Mouse (Mus musculus) lung, embryonic 16.5 days (tissue): Measurements from ENCODE around the gene Cyp4f39. TPM values are rescaled to one million over a fixed set of nuclear protein-coding genes. Genes with fewer than 3 reads are reported as not detected.
"Not testable (repeated sequence)": the region's sequence is repeated elsewhere in the genome, so short reads cannot be mapped to it uniquely, and the experiment has no call there.

Experiments
- ATAC-seq: fragments of 200-750 bp; cut with Nextera tagmentation; 2 replicates; pipeline ENCODE4 v1.8.0; 2017; ENCODE audit warnings: low read depth, mild to moderate bottlenecking, moderate library complexity
- H3K27ac ChIP-seq: fragments of 300-500 bp; sonication (generic); 2 replicates; pipeline ENCODE4 v1.5.1; 2014; ENCODE audit warnings: mild to moderate bottlenecking, control low read depth, low read length
- H3K27me3 ChIP-seq: fragments of 300-500 bp; sonication (generic); 2 replicates; pipeline ENCODE4 v1.6.1; 2014; ENCODE audit warnings: low read depth, low read length, mixed read lengths; ENCODE audit not compliant: control insufficient read depth, insufficient read depth
- H3K36me3 ChIP-seq: fragments of 300-500 bp; sonication (generic); 2 replicates; pipeline ENCODE4 v1.6.1; 2014; ENCODE audit warnings: low read length; ENCODE audit not compliant: control insufficient read depth, insufficient read depth
- H3K4me1 ChIP-seq: fragments of 300-500 bp; sonication (generic); replicated peaks from 2 replicates; pipeline ENCODE4 v1.6.1; 2014; ENCODE audit warnings: low read length, mixed read lengths; ENCODE audit not compliant: control insufficient read depth, insufficient read depth
- H3K4me2 ChIP-seq: fragments of 300-500 bp; sonication (generic); 2 replicates; pipeline ENCODE4 v1.6.1; 2014; ENCODE audit warnings: low read depth, low read length, control low read depth
- H3K4me3 ChIP-seq: fragments of 300-500 bp; sonication (generic); 2 replicates; pipeline ENCODE4 v1.5.1; 2014; ENCODE audit warnings: mild to moderate bottlenecking, low read length, control low read depth
- H3K9ac ChIP-seq: fragments of 300-500 bp; sonication (generic); 2 replicates; pipeline ENCODE4 v1.6.1; 2014; ENCODE audit warnings: low read length, control low read depth
- H3K9me3 ChIP-seq: fragments of 300-500 bp; sonication (generic); 2 replicates; pipeline ENCODE4 v1.6.1; 2016; ENCODE audit warnings: low read length; ENCODE audit not compliant: control insufficient read depth
- WGBS: fragments of 180-500 bp; shearing (Covaris S2); extraction: QIAGEN DNeasy Blood & Tissue Kit; methylation state at CpG from one replicate; pipeline ENCODE4 v1.1.7; 2014; 5-methylcytosine and 5-hydroxymethylcytosine counted together
- polyA plus RNA-seq: library from polyadenylated mRNA; unstranded; fragments of >200 nt; fragmentation: Nextera tagmentation; extraction: Ambion mirVana; gene quantifications from 2 replicates; pipeline ENCODE4 v1.2.1, GENCODE M21; 2015

The Cyp4f39 gene
- polyA plus RNA-seq, 1 experiment from 2014 or later, result 0.69 TPM

DNA sequence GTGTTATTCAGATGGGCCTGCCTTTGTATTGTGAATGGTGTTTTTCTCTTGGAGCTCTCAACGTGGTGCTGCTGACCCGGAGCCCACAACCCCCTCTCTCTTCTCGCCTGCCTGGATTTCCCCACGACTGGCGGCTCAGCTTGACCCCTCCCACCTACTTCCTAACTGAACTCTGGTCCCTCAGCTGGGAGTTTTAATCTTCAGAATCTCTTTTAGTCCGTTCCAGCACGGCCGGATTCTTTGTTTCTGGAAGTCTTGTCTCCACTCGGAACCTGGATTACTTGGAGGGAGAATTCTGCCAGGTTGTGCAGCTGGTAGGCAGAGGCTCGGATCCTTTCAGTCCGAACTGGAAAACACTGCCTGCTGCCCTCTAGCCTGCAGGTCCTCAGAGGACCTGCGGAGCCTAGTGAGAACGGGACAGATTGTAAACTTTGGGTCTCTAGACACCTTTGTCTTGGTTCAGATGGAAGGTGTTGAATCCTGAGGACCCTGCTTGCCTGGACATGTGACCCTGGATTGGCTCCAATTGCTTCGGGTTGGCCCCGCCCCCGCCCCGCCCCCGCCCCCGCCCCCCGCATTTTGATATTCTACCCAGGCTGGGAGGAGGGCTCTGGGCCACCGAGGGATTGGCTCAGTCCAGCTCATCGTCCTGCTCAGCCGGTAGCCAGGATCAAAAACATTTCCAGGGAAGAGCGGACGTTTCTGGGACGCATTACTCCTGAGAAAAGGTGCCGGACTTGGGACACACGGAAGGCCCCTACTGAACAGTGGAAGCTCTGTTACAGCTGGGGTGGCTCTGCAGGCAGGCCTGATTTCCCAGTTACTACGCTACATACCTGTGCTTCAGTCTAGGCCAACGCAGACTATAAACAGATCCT lies 53.6 kb downstream of the Cyp4f39 start, which contains the start of gene Cyp4f17:
Gene Cyp4f17 (plus strand): TSS at position 200 of the 878 bp plus-strand sequence.
- 2% methylated on average over 30 of the region's 30 CpGs for WGBS

DNA sequence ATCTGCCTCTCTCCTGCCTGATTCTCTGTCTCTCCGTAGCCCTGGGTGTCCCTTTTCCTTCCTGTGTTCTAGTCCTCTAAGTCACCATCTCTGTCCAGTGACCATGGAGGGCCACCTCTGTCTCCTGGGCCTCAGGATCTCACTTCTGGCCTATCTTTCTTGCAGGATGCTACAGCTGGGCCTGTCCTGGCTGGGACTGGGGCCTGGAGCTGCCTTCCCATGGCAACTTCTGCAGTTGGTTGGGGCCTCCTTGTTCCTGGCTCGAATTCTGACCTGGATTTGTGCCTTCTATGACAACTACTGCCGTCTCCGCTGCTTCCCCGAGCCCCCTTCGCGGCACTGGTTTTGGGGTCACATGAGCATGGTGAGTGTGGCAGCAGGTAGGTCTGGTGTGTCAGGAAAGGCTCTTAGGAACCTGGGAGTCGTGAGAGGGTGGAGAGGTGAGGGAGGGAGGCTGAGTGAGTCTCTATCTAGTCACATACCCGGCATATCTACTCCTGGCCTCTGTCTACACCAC lies 54.3 kb downstream of the Cyp4f39 start:
- 31% methylated on average over 9 of the region's 9 CpGs for WGBS

More for the DNA sequence above, 53.6 kb downstream of the Cyp4f39 start, which contains the start of gene Cyp4f17:
- no peaks in the 10 kb centered on the region for H3K9me3 ChIP-seq
- peaks cover 7% of the 10 kb centered on the region for H3K4me1 ChIP-seq
- H3K4me2 ChIP-seq, result peak within 1 kb of the TSS; percentile 74
- H3K27me3 ChIP-seq, result no peaks in the 10 kb centered on the region
- H3K27ac ChIP-seq, result peak within 1 kb of the TSS; percentile 44
- peak within 1 kb of the TSS; percentile 63 for H3K4me3 ChIP-seq
- no peaks in the 10 kb centered on the region for H3K36me3 ChIP-seq
- ATAC-seq, result peak; percentile 95
- peak within 1 kb of the TSS; percentile 65 for H3K9ac ChIP-seq

DNA sequence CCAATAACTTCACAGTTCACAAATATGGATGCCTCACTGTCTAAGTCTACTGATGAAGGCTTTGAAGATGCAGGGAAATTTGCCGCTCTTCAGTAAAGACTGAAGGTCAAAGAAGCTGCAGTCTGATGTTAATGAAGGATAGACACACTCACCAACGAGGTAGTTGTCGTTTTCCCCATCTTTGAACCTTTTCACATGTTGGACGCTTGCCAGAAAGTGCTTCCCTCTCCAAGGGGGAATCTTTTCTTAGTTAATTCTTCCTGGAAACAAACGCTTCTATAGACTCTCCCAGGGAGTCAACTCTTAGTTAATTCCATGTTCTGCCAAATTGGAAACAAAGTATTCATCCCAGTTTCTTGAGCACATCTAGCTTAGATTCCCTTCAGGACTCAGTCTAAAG lies 63.6 kb downstream of the Cyp4f39 start:
- Histone ChIP-seq H3K36me3 (no peaks in the 10 kb centered on the region), H3K4me2 (no peak overlapping the region), H3K27me3 (no peaks in the 10 kb centered on the region), H3K4me3 (no peak overlapping the region), H3K4me1 (no peaks in the 10 kb centered on the region), H3K9me3 (no peaks in the 10 kb centered on the region), H3K27ac (no peak overlapping the region), H3K9ac (no peak overlapping the region)
- 71% methylated on average over 5 of the region's 5 CpGs for WGBS
- no peak for ATAC-seq

More for the DNA sequence above, 54.3 kb downstream of the Cyp4f39 start:
- H3K9ac ChIP-seq, result peak overlapping the region; percentile 65
- ATAC-seq, result peak; percentile 22
- H3K27ac ChIP-seq, result peak overlapping the region; percentile 23; the same call in 1 of the 2 replicates
- peaks cover 7% of the 10 kb centered on the region for H3K4me1 ChIP-seq
- no peaks in the 10 kb centered on the region for H3K27me3 ChIP-seq
- H3K36me3 ChIP-seq, result no peaks in the 10 kb centered on the region
- peak overlapping the region; percentile 74 for H3K4me2 ChIP-seq
- H3K4me3 ChIP-seq, result peak overlapping the region; percentile 63
- H3K9me3 ChIP-seq, result no peaks in the 10 kb centered on the region

DNA sequence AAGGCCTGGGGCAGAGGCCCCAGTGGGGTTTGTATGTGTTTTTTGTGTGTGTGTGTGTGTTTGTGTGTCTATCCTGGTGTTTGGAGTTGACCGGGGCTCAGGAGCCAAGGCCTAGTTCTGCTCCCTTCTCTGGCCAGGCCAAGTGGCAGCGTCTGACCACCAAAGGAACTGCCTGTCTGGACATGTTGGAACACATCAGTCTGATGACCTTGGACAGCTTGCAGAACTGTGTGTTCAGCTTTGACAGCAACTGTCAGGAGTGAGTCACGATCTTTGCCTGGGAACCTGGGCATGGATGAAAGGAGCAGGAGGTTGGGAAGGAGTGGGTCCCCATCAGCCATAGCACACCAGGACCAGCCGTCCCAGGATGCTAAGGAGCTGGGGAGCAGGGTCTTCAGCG lies 69.5 kb downstream of the Cyp4f39 start:
- no peak for ATAC-seq
- H3K27ac ChIP-seq, result no peak overlapping the region
- no peaks in the 10 kb centered on the region for H3K36me3 ChIP-seq
- H3K9me3 ChIP-seq, result no peaks in the 10 kb centered on the region
- H3K27me3 ChIP-seq, result no peaks in the 10 kb centered on the region
- H3K9ac ChIP-seq, result no peak overlapping the region
- H3K4me3 ChIP-seq, result no peak overlapping the region
- WGBS, result 87% methylated on average over 5 of the region's 5 CpGs
- no peak overlapping the region for H3K4me2 ChIP-seq
- no peaks in the 10 kb centered on the region for H3K4me1 ChIP-seq

DNA sequence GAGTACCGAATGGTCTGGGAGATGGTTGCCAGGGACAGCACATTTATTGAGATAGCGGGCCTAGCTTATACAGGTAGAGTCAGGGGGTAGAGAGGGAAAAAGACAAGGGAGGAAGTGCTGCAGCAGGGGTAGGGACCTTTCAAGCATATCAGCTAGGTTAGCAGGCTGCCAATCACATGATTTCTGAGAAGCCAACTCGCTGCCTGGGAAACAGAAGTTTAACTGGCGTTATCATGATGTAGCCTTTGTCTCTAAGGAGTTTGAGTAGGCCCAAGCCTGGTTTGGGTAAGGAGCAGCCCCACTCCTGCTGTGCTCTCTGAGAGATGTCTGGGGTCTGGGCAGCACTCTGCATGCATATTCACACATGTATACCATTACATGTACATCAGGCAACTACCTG lies 69.9 kb downstream of the Cyp4f39 start:
- Histone ChIP-seq H3K4me1 (no peaks in the 10 kb centered on the region), H3K9ac (no peak overlapping the region), H3K4me2 (no peak overlapping the region), H3K27ac (no peak overlapping the region), H3K4me3 (no peak overlapping the region), H3K9me3 (no peaks in the 10 kb centered on the region), H3K36me3 (no peaks in the 10 kb centered on the region), H3K27me3 (no peaks in the 10 kb centered on the region)
- WGBS, result 85% methylated on average over 4 of the region's 4 CpGs
- no peak for ATAC-seq

DNA sequence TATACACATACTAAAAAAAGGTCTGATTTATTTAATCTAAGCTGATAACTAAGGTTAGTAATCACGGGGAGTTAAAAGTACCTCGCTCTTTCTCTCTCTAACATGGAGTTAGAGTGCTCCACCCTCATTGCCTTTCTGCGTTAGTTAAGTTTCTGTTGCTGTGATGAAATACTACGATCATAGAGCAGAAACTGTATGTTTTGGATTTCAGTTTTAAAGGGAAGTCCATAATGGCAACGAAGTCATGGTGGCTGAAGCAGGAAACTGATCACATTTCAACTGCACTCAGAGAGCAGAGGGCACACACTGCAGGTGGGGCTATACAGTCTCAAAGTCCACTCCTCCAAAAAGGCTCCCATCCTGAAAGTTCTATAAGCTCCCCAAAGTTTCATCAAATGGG lies 70.3 kb downstream of the Cyp4f39 start:
- ATAC-seq, result no peak
- Histone ChIP-seq H3K27me3 (no peaks in the 10 kb centered on the region), H3K9ac (no peak overlapping the region), H3K9me3 (no peaks in the 10 kb centered on the region), H3K27ac (no peak overlapping the region), H3K4me3 (no peak overlapping the region), H3K36me3 (no peaks in the 10 kb centered on the region), H3K4me2 (no peak overlapping the region), H3K4me1 (no peaks in the 10 kb centered on the region)
- WGBS, result 84% methylated on average over 5 of the region's 5 CpGs

DNA sequence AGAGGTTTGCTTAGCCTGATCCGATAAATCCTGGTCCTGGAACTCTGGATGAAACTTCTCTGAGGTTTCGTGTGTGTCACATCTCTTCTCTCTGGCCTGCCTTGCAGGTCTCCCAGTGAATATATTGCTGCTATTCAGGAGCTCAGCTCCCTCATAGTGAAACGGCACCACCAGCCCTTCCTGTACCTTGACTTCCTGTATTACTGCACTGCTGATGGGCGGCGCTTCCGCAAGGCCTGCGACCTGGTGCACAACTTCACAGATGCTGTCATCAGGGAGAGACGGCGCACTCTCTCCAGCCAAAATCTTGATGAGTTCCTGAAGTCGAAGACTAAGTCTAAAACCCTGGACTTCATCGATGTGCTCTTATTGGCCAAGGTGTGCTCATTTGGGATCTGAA lies 71.4 kb downstream of the Cyp4f39 start:
- H3K27ac ChIP-seq, result no peak overlapping the region
- H3K4me2 ChIP-seq, result no peak overlapping the region
- no peak overlapping the region for H3K4me3 ChIP-seq
- H3K27me3 ChIP-seq, result no peaks in the 10 kb centered on the region
- no peaks in the 10 kb centered on the region for H3K4me1 ChIP-seq
- no peak for ATAC-seq
- H3K36me3 ChIP-seq, result no peaks in the 10 kb centered on the region
- no peak overlapping the region for H3K9ac ChIP-seq
- WGBS, result 85% methylated on average over 11 of the region's 11 CpGs
- H3K9me3 ChIP-seq, result no peaks in the 10 kb centered on the region

DNA sequence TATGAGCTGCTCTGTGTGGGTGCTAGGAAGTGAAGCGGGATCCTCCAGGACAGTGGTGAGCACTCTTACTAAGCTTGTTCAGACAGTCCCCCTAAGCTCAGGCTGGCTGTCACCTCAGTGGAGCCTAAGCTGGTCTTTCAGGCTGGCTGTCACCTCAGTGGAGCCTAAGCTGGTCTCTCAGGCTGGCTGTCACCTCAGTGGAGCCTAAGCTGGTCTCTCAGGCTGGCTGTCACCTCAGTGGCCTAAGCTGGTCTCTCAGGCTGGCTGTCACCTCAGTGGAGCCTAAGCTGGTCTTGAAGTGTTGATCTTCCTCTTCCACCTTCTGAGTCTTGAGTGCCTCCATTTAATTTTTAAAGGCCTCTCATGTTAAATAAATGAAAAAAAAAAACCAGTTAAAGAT lies 73.8 kb downstream of the Cyp4f39 start:
- not testable (repeated sequence) for H3K4me1 ChIP-seq, ATAC-seq, H3K4me3 ChIP-seq, H3K9ac ChIP-seq, H3K27me3 ChIP-seq, H3K36me3 ChIP-seq, H3K9me3 ChIP-seq, H3K27ac ChIP-seq, H3K4me2 ChIP-seq
- 95% methylated on average over 1 of the region's 1 CpGs for WGBS

DNA sequence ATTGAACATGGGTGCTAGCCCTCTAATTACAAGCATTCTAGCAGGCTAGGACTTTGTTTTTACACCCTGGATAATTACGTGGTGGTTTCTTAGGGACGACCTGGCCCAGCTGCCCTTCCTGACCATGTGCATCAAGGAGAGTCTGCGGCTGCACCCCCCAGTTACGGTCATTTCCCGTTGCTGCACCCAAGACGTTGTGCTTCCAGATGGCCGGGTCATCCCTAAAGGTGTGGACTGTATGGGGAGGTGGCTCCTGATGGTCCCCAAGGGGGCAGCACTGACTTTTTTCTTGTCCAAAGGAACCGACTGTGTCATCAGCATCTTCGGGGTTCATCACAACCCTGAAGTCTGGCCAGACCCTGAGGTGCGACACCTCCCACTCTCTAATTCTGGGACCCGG lies 75.2 kb downstream of the Cyp4f39 start:
- H3K4me2 ChIP-seq, result no peak overlapping the region
- no peak for ATAC-seq
- 84% methylated on average over 11 of the region's 11 CpGs for WGBS

More for the DNA sequence above, 75.2 kb downstream of the Cyp4f39 start:
- no peak overlapping the region for H3K4me3 ChIP-seq
- H3K4me1 ChIP-seq, result no peaks in the 10 kb centered on the region
- no peaks in the 10 kb centered on the region for H3K9me3 ChIP-seq
- no peak overlapping the region for H3K9ac ChIP-seq
- H3K27me3 ChIP-seq, result no peaks in the 10 kb centered on the region
- H3K27ac ChIP-seq, result no peak overlapping the region
- no peaks in the 10 kb centered on the region for H3K36me3 ChIP-seq
